Mouse (Mus musculus) brown adipose tissue, adult 24 weeks (tissue): ENCODE results near the gene Abcc4. TPM values are rescaled to one million over a fixed set of nuclear protein-coding genes. Genes with fewer than 3 reads are reported as not detected.

ENCODE experiments used
- H3K27ac ChIP-seq: fragments of 200-500 bp; replicated peaks from 2 replicates; pipeline ENCODE4 v1.5.1; 2012; ENCODE audit warnings: low read depth, mild to moderate bottlenecking, low read length
- H3K4me1 ChIP-seq: fragments of 200-500 bp; 2 replicates; pipeline ENCODE4 v1.6.1; 2012; ENCODE audit warnings: low read length, mixed read lengths; ENCODE audit not compliant: control insufficient read depth, insufficient read depth, insufficient read length
- H3K4me3 ChIP-seq: fragments of 200-500 bp; 2 replicates; pipeline ENCODE4 v1.5.1; 2012; ENCODE audit warnings: low read depth, mild to moderate bottlenecking, low read length, moderate library complexity; ENCODE audit not compliant: insufficient read depth
- polyA plus RNA-seq: library from polyadenylated mRNA; stranded (reverse); fragments of >200 nt; gene quantifications from 2 replicates; pipeline ENCODE4 v1.2.4, GENCODE M21; 2012; ENCODE audit not compliant: missing spikeins, insufficient read depth, insufficient read length

Abcc4 gene
- polyA plus RNA-seq, 1 experiment = 6.8 TPM

GRCm38 (mm10) chr14:118510793-118511192 is 195.2 kb downstream of the Abcc4 start:
- H3K4me3 ChIP-seq = no peak overlapping the region
- H3K4me1 ChIP-seq = peaks cover 3% of the 10 kb centered on the region; the same call in 1 of the 2 replicates
- H3K27ac ChIP-seq = no peak overlapping the region

- Histone ChIP-seq H3K4me3 (no peak overlapping the region), H3K27ac (no peak overlapping the region), H3K4me1 (peaks cover 3% of the 10 kb centered on the region; the same call in 1 of the 2 replicates)
Observed at GRCm38 (mm10) chr14:118510216-118510615, 195.8 kb downstream of the Abcc4 start.

DNA sequence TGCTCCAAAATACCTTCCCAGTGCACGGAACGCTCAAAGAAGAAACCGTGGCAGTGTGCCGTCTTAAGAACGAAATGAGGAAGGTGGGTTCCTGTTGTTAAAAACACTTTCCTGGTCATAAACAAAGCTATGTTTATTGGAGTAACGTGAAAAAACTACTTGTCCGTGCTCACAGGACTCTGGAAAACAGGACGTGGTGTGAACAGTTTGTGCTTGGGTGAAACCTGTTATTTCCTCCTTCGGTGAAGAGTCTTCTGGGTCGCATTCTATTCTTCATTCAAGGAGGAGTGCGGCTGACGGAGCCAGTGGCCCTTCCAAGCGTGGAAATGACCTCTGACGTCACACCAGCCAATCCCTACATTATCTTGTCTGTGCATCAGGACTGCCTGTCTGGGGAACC is 198.2 kb downstream of the Abcc4 start:
- Histone ChIP-seq H3K4me1 (peaks cover 3% of the 10 kb centered on the region; the same call in 1 of the 2 replicates), H3K27ac (no peak overlapping the region), H3K4me3 (no peak overlapping the region)

GRCm38 (mm10) chr14:118506591-118507146 is 199.3 kb downstream of the Abcc4 start:
- H3K4me1 ChIP-seq = peaks cover 3% of the 10 kb centered on the region; the same call in 1 of the 2 replicates
- peak overlapping the region; percentile 48 for H3K4me3 ChIP-seq
- H3K27ac ChIP-seq = peak overlapping the region; percentile 73

GRCm38 (mm10) chr14:118496767-118497166 is 209.3 kb downstream of the Abcc4 start:
- Histone ChIP-seq H3K4me3 (no peak overlapping the region), H3K4me1 (no peaks in the 10 kb centered on the region), H3K27ac (no peak overlapping the region)

DNA sequence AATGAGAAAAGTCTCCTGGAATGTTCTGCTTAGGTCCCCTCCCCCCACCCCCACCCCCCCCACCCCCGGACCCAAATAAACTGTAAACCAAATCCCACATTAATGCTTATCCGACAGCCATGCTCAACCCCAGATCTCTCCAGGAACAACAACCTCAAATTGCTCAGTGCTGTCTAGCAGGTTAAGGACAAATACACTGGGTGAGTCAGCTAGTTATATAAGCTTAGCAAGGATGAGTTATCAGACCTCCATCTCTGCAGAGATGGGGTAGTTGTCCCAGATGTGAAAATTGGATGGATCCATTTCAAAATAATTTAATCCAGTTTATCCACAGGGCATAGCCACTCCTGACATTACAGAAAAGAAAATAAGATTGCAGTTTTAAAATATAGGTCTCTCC is 210.6 kb downstream of the Abcc4 start:
- H3K4me1 ChIP-seq = no peaks in the 10 kb centered on the region
- H3K4me3 ChIP-seq = no peak overlapping the region
- H3K27ac ChIP-seq = no peak overlapping the region

DNA sequence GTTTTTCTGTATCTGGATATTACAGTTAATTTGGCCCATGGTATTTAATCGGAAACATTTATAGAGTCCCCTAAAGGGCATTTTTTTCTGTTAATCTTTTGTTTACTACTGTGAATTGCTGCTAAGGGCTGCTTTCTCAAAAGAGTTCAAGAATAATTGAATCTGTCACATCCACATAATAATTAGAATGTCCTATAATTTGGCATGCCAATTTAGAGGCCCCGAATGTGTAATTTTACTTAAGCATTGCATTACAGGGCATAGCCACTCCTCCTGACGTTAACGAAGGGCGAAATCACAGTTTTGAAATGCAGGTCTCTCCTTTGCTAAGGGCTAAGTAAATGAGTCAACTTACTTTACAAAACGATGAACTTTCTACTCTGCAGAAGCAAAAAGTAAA is 214.3 kb downstream of the Abcc4 start:
- no peak overlapping the region for H3K27ac ChIP-seq
- H3K4me1 ChIP-seq = no peaks in the 10 kb centered on the region
- no peak overlapping the region for H3K4me3 ChIP-seq

DNA sequence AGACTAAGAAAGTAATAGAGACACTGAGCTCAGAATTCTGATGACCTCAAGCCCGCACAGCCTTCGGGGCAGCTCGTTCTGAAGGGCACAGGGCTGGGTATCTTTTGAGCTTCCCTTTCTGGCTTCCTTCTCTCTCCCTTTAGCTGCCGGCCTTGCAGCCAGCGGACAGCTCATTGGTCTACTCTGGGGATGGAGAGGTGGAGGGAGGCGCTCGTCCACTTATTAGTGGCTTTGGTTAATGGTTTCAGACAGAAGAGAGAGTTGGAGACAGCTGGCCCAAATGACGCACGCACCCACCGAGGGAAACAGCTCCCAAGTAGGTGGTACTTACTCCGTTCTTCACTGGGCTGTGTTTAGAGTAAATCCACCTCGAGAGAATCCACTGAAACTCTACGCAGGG is 214.7 kb downstream of the Abcc4 start:
- Histone ChIP-seq H3K4me3 (no peak overlapping the region), H3K27ac (no peak overlapping the region), H3K4me1 (no peaks in the 10 kb centered on the region)

- no peak overlapping the region for H3K27ac ChIP-seq
- H3K4me3 ChIP-seq = no peak overlapping the region
- H3K4me1 ChIP-seq = no peaks in the 10 kb centered on the region
Observed at GRCm38 (mm10) chr14:118490525-118490924, 215.5 kb downstream of the Abcc4 start.

- Histone ChIP-seq H3K27ac (no peak overlapping the region), H3K4me1 (no peaks in the 10 kb centered on the region), H3K4me3 (no peak overlapping the region)
Observed at GRCm38 (mm10) chr14:118486349-118486748, 219.7 kb downstream of the Abcc4 start.

GRCm38 (mm10) chr14:118485646-118486045 is 220.4 kb downstream of the Abcc4 start:
- Histone ChIP-seq H3K4me1 (no peaks in the 10 kb centered on the region), H3K27ac (no peak overlapping the region), H3K4me3 (no peak overlapping the region)

DNA sequence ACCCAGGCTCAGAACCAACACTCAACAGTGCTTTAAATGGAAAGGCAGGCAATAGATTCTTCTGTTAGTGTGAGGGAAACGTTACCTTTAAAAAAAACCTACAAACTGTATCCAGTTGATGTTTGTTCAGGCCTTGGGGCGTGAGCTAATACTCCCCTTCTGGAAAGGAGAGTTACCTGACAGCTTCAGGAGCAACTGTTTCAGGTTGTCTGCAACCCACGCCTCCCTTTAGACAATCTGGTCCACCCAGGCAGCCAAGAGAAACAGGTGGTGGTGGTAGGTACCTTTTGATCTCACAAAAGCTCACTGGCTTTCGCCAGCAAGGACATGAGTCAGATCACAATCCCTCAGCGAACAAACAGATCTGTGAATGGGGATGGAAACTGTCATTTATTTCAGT is 223.7 kb downstream of the Abcc4 start:
- H3K4me1 ChIP-seq = no peaks in the 10 kb centered on the region

DNA sequence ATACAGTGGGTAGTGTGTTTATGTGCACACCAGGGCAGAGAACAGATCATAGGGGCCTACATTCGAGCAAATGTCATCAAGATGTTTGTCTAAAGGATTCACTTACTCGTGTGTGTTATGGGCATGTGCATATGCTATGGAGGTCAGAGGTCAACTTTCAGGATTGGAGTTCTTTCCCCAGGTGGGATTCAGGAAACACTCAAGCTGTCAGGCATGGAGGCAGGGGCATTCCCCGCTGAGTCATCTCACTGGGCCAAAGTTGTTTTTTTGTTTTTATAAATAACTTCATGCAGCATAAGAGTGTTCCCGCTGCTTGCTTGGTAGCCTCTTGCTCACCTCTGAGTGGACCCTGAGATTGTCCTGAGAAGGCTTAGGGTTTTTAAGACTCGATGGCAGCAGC is 224.2 kb downstream of the Abcc4 start:
- Histone ChIP-seq H3K27ac (no peak overlapping the region), H3K4me3 (no peak overlapping the region)

More for the DNA sequence above, 223.7 kb downstream of the Abcc4 start:
- Histone ChIP-seq H3K27ac (no peak overlapping the region), H3K4me3 (no peak overlapping the region)

GRCm38 (mm10) chr14:118476329-118476728 is 229.7 kb downstream of the Abcc4 start:
- Histone ChIP-seq H3K4me1 (no peaks in the 10 kb centered on the region), H3K27ac (no peak overlapping the region), H3K4me3 (no peak overlapping the region)

More for the DNA sequence above, 224.2 kb downstream of the Abcc4 start:
- no peaks in the 10 kb centered on the region for H3K4me1 ChIP-seq

DNA sequence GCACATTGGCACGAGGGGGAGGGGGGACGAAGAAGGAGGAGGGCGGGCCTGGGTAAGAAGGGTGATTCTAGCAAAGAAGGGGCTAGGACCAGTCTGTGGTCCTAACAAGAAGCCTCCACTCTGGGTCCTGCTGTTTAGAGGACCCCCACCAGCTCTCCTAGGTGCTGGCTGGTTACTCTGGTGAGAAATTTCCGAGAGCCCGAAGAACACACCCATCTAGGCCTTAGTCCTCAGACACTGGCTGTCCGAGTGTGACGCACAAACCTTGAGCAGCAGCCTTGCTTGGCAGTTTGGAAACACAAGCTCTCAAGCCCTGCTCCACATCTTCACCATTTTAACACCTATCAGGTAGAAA is 230.9 kb downstream of the Abcc4 start:
- H3K4me3 ChIP-seq = no peak overlapping the region
- no peaks in the 10 kb centered on the region for H3K4me1 ChIP-seq
- no peak overlapping the region for H3K27ac ChIP-seq

GRCm38 (mm10) chr14:118474226-118475099 is 231.6 kb downstream of the Abcc4 start:
- no peak overlapping the region for H3K4me3 ChIP-seq
- no peak overlapping the region for H3K27ac ChIP-seq
- no peaks in the 10 kb centered on the region for H3K4me1 ChIP-seq
